Mouse (Mus musculus): Measurements from ENCODE around the gene Rapgef6. TPM values are rescaled to one million over a fixed set of nuclear protein-coding genes. Genes with fewer than 3 reads are reported as not detected.
"Not testable (repeated sequence)": the region's sequence is repeated elsewhere in the genome, so short reads cannot be mapped to it uniquely, and the experiment has no call there.

Gene Rapgef6
- polyA plus RNA-seq, 1 experiment = 73.9 TPM

GRCm38 (mm10) chr11:54595905-54596555 is 73.4 kb downstream of the Rapgef6 start:
- Histone ChIP-seq H3K4me3 (ENCODE audit: control insufficient read depth, insufficient read depth, low read length) (no peak overlapping the region), H3K27me3 (ENCODE audit: control insufficient read depth, insufficient read depth, low read length) (no peaks in the 10 kb centered on the region), H3K27ac (ENCODE audit: control insufficient read depth, insufficient read depth, low read length) (no peak overlapping the region), H3K4me1 (replicated peaks; ENCODE audit: control insufficient read depth, insufficient read depth, low read length) (no peaks in the 10 kb centered on the region), H3K36me3 (ENCODE audit: control insufficient read depth, insufficient read depth, low read length) (no peaks in the 10 kb centered on the region)
- WGBS = 97% methylated on average over 8 of the region's 8 CpGs
- DNase-seq = no peak
- TF ChIP-seq CTCF (IDR thresholded peaks at IDR 0.05; ENCODE audit: borderline replicate concordance, control insufficient read depth, extremely low read depth, insufficient read depth, low read length, poor library complexity) (no peak), POLR2A (IDR thresholded peaks at IDR 0.05; ENCODE audit: control insufficient read depth, extremely low read depth, insufficient read depth, low read length, poor library complexity) (no peak)

GRCm38 (mm10) chr11:54597902-54598447 is 75.3 kb downstream of the Rapgef6 start:
- 33% methylated on average over 1 of the region's 1 CpGs for WGBS
- Histone ChIP-seq H3K4me3 (ENCODE audit: control insufficient read depth, insufficient read depth, low read length) (no peak overlapping the region), H3K4me1 (replicated peaks; ENCODE audit: control insufficient read depth, insufficient read depth, low read length) (no peaks in the 10 kb centered on the region), H3K27ac (ENCODE audit: control insufficient read depth, insufficient read depth, low read length) (no peak overlapping the region), H3K27me3 (ENCODE audit: control insufficient read depth, insufficient read depth, low read length) (no peaks in the 10 kb centered on the region), H3K36me3 (ENCODE audit: control insufficient read depth, insufficient read depth, low read length) (no peaks in the 10 kb centered on the region)
- TF ChIP-seq CTCF (IDR thresholded peaks at IDR 0.05; ENCODE audit: borderline replicate concordance, control insufficient read depth, extremely low read depth, insufficient read depth, low read length, poor library complexity) (no peak), POLR2A (IDR thresholded peaks at IDR 0.05; ENCODE audit: control insufficient read depth, extremely low read depth, insufficient read depth, low read length, poor library complexity) (no peak)
- no peak for DNase-seq

GRCm38 (mm10) chr11:54601121-54601520 is 78.5 kb downstream of the Rapgef6 start:
- TF ChIP-seq CTCF (IDR thresholded peaks at IDR 0.05; ENCODE audit: borderline replicate concordance, control insufficient read depth, extremely low read depth, insufficient read depth, low read length, poor library complexity) = no peak
- no peak for TF ChIP-seq POLR2A (IDR thresholded peaks at IDR 0.05; ENCODE audit: control insufficient read depth, extremely low read depth, insufficient read depth, low read length, poor library complexity)
- Histone ChIP-seq H3K27me3 (ENCODE audit: control insufficient read depth, insufficient read depth, low read length) (no peaks in the 10 kb centered on the region), H3K27ac (ENCODE audit: control insufficient read depth, insufficient read depth, low read length) (no peak overlapping the region), H3K4me3 (ENCODE audit: control insufficient read depth, insufficient read depth, low read length) (no peak overlapping the region), H3K36me3 (ENCODE audit: control insufficient read depth, insufficient read depth, low read length) (no peaks in the 10 kb centered on the region), H3K4me1 (replicated peaks; ENCODE audit: control insufficient read depth, insufficient read depth, low read length) (no peaks in the 10 kb centered on the region)
- no peak for DNase-seq
- 97% methylated on average over 2 of the region's 2 CpGs for WGBS

GRCm38 (mm10) chr11:54602764-54603163 is 80.1 kb downstream of the Rapgef6 start:
- H3K27ac ChIP-seq (ENCODE audit: control insufficient read depth, insufficient read depth, low read length); DNase-seq; H3K36me3 ChIP-seq (ENCODE audit: control insufficient read depth, insufficient read depth, low read length); H3K27me3 ChIP-seq (ENCODE audit: control insufficient read depth, insufficient read depth, low read length); H3K4me1 ChIP-seq (replicated peaks; ENCODE audit: control insufficient read depth, insufficient read depth, low read length); H3K4me3 ChIP-seq (ENCODE audit: control insufficient read depth, insufficient read depth, low read length): not testable (repeated sequence)
- WGBS = 94% methylated on average over 1 of the region's 1 CpGs

GRCm38 (mm10) chr11:54604415-54604814 is 81.8 kb downstream of the Rapgef6 start:
- whole genome bisulfite sequencing = 90% methylated on average over 3 of the region's 3 CpGs
- Histone ChIP-seq H3K27me3 (ENCODE audit: control insufficient read depth, insufficient read depth, low read length) (no peaks in the 10 kb centered on the region), H3K4me1 (replicated peaks; ENCODE audit: control insufficient read depth, insufficient read depth, low read length) (no peaks in the 10 kb centered on the region), H3K36me3 (ENCODE audit: control insufficient read depth, insufficient read depth, low read length) (no peaks in the 10 kb centered on the region), H3K4me3 (ENCODE audit: control insufficient read depth, insufficient read depth, low read length) (no peak overlapping the region), H3K27ac (ENCODE audit: control insufficient read depth, insufficient read depth, low read length) (no peak overlapping the region)
- DNase-seq = no peak
- TF ChIP-seq CTCF (IDR thresholded peaks at IDR 0.05; ENCODE audit: borderline replicate concordance, control insufficient read depth, extremely low read depth, insufficient read depth, low read length, poor library complexity) (no peak), POLR2A (IDR thresholded peaks at IDR 0.05; ENCODE audit: control insufficient read depth, extremely low read depth, insufficient read depth, low read length, poor library complexity) (no peak)

GRCm38 (mm10) chr11:54613628-54614027 is 91.0 kb downstream of the Rapgef6 start:
- TF ChIP-seq POLR2A (IDR thresholded peaks at IDR 0.05; ENCODE audit: control insufficient read depth, extremely low read depth, insufficient read depth, low read length, poor library complexity) (no peak), CTCF (IDR thresholded peaks at IDR 0.05; ENCODE audit: borderline replicate concordance, control insufficient read depth, extremely low read depth, insufficient read depth, low read length, poor library complexity) (no peak)
- Histone ChIP-seq H3K27me3 (ENCODE audit: control insufficient read depth, insufficient read depth, low read length) (no peaks in the 10 kb centered on the region), H3K27ac (ENCODE audit: control insufficient read depth, insufficient read depth, low read length) (no peak overlapping the region), H3K4me3 (ENCODE audit: control insufficient read depth, insufficient read depth, low read length) (no peak overlapping the region), H3K36me3 (ENCODE audit: control insufficient read depth, insufficient read depth, low read length) (no peaks in the 10 kb centered on the region), H3K4me1 (replicated peaks; ENCODE audit: control insufficient read depth, insufficient read depth, low read length) (no peaks in the 10 kb centered on the region)
- no peak for DNase-seq

- Histone ChIP-seq H3K36me3 (ENCODE audit: control insufficient read depth, insufficient read depth, low read length) (no peaks in the 10 kb centered on the region), H3K4me1 (replicated peaks; ENCODE audit: control insufficient read depth, insufficient read depth, low read length) (no peaks in the 10 kb centered on the region), H3K4me3 (ENCODE audit: control insufficient read depth, insufficient read depth, low read length) (no peak overlapping the region), H3K27me3 (ENCODE audit: control insufficient read depth, insufficient read depth, low read length) (no peaks in the 10 kb centered on the region), H3K27ac (ENCODE audit: control insufficient read depth, insufficient read depth, low read length) (no peak overlapping the region)
- no peak for DNase-seq
- WGBS = 95% methylated on average over 1 of the region's 1 CpGs
- TF ChIP-seq POLR2A (IDR thresholded peaks at IDR 0.05; ENCODE audit: control insufficient read depth, extremely low read depth, insufficient read depth, low read length, poor library complexity) (no peak), CTCF (IDR thresholded peaks at IDR 0.05; ENCODE audit: borderline replicate concordance, control insufficient read depth, extremely low read depth, insufficient read depth, low read length, poor library complexity) (no peak)
Measured at GRCm38 (mm10) chr11:54614560-54614959, 91.9 kb downstream of the Rapgef6 start.

Measured in thymus, adult 2 months (tissue).